Mouse (Mus musculus): ENCODE measurements around the gene Zxdc. TPM values are rescaled to one million over a fixed set of nuclear protein-coding genes. Genes with fewer than 3 reads are reported as not detected.

Gene Zxdc
- total and polyA plus RNA-seq, 2 experiments = 9.1 to 9.8 TPM

DNA sequence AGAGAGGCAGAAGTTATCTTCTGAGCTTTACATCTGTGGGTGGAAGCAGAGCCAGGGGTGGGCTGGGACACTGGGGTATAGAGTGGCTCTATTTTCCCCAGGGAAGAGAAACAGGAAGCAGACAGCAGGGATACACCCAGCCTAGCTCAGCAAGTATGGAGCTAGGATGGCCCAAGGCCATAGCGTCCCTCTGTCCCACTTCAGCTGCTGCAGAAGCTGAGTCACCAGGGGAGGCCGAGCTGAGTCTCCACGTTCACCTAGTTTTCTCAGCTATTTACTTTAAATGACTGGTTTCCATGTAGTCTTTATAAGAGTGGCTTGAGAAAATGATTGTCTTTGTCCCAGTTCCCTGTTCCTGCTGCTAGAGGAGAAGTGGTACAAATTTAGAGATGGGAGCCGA, 20.8 kb upstream of the Zxdc start:
- Histone ChIP-seq H3K79me2 (ENCODE audit: control insufficient read depth, insufficient read depth, low read length) (no peaks in the 10 kb centered on the region), H3K36me3 (ENCODE audit: control insufficient read depth, insufficient read depth, low read length) (peaks cover 30% of the 10 kb centered on the region), H3K4me3 (ENCODE audit: insufficient read depth, low read depth, low read length) (no peak overlapping the region), H3K4me1 (ENCODE audit: control insufficient read depth, insufficient read depth, low read length) (no peaks in the 10 kb centered on the region), H3K9ac (ENCODE audit: low read depth, low read length) (no peak overlapping the region), H3K27me3 (ENCODE audit: control insufficient read depth, insufficient read depth, low read length) (no peaks in the 10 kb centered on the region), H3K27ac (replicated peaks; ENCODE audit: insufficient read depth, low read depth, low read length) (no peak overlapping the region)
- no peak for DNase-seq (ENCODE audit: extremely low read depth, low read depth, low spot score)
- WGBS = 80% methylated on average over 4 of the region's 4 CpGs
- TF ChIP-seq POLR2A (IDR thresholded peaks at IDR 0.05; ENCODE audit: extremely low read depth, insufficient read depth, low read length) = no peak
- no peak for TF ChIP-seq CTCF (IDR thresholded peaks at IDR 0.05; ENCODE audit: low read depth, low read length)

DNA sequence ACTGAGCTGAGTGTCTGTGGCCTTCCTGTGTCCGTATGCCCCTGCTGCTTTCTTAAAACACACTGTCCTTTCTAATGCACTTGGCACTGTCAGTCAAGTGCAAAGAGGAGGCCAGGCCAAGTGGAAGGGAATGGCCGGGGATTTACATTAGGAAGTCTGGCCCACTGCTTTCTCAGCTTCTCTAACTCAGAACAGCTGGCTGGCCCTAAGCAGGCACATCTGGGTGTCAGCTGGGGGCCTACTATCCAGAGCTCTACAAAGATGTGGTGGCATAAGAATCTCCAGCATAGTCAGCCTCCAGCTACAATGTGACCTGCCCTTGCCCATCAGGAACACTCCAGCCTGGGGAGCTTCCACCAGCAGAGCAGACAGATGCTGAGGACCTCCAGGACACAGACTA, 19.3 kb upstream of the Zxdc start:
- no peaks in the 10 kb centered on the region for H3K4me1 ChIP-seq (ENCODE audit: control insufficient read depth, insufficient read depth, low read length)
- 69% methylated on average over 2 of the region's 2 CpGs for WGBS
- no peak overlapping the region for H3K9ac ChIP-seq (ENCODE audit: low read depth, low read length)
- peaks cover 32% of the 10 kb centered on the region for H3K36me3 ChIP-seq (ENCODE audit: control insufficient read depth, insufficient read depth, low read length)
- TF ChIP-seq POLR2A (IDR thresholded peaks at IDR 0.05; ENCODE audit: extremely low read depth, insufficient read depth, low read length) (no peak), CTCF (IDR thresholded peaks at IDR 0.05; ENCODE audit: low read depth, low read length) (no peak)
- no peak for DNase-seq (ENCODE audit: extremely low read depth, low read depth, low spot score)
- no peak overlapping the region for H3K27ac ChIP-seq (replicated peaks; ENCODE audit: insufficient read depth, low read depth, low read length)
- H3K79me2 ChIP-seq (ENCODE audit: control insufficient read depth, insufficient read depth, low read length) = no peaks in the 10 kb centered on the region
- no peak overlapping the region for H3K4me3 ChIP-seq (ENCODE audit: insufficient read depth, low read depth, low read length)
- no peaks in the 10 kb centered on the region for H3K27me3 ChIP-seq (ENCODE audit: control insufficient read depth, insufficient read depth, low read length)

DNA sequence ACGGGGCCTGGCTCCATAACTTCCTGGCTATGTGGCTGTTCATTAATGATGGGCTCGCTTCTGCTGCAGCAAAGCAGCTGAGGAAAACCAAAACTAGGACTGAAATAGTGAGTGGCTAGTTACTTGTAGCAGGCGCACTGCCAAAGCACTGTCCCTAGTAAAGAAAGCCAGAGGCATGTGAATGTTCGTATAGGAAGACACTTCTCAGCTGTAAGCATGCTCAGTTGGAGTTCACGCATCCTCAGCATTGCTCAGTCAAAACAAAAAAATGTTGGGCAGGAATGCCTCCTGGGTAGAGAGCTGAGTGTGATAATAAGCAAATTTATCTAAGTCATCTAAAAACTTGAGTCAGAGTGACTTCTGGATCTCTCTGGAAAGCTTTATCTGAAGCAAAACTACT, 11.2 kb upstream of the Zxdc start:
- Histone ChIP-seq H3K27ac (replicated peaks; ENCODE audit: insufficient read depth, low read depth, low read length) (no peak overlapping the region), H3K36me3 (ENCODE audit: control insufficient read depth, insufficient read depth, low read length) (peaks cover 25% of the 10 kb centered on the region), H3K4me1 (ENCODE audit: control insufficient read depth, insufficient read depth, low read length) (no peaks in the 10 kb centered on the region), H3K9ac (ENCODE audit: low read depth, low read length) (no peak overlapping the region), H3K4me3 (ENCODE audit: insufficient read depth, low read depth, low read length) (no peak overlapping the region), H3K79me2 (ENCODE audit: control insufficient read depth, insufficient read depth, low read length) (no peaks in the 10 kb centered on the region), H3K27me3 (ENCODE audit: control insufficient read depth, insufficient read depth, low read length) (no peaks in the 10 kb centered on the region)
- TF ChIP-seq CTCF (IDR thresholded peaks at IDR 0.05; ENCODE audit: low read depth, low read length) = no peak
- no peak for TF ChIP-seq POLR2A (IDR thresholded peaks at IDR 0.05; ENCODE audit: extremely low read depth, insufficient read depth, low read length)
- 79% methylated on average over 5 of the region's 5 CpGs for WGBS
- DNase-seq (ENCODE audit: extremely low read depth, low read depth, low spot score) = no peak

DNA sequence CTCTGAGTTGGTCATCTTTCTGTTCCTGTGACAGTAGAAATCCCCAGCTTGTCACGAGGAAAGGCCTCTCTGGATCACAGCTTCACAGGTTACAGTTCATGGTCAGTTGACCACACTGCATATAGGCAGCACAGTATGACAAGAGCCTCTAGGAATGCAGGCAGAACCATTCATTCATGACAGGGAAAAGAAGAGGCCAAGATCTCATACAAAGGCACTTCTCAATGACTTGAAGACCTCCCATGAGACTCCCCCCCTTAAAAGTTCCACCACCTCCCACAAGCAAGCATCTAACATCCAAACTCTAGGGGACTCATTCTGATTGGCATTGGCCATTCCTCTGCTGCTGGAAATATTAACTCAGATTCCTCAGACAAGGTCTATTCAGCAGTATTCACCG, 9.8 kb upstream of the Zxdc start:
- Histone ChIP-seq H3K4me3 (ENCODE audit: insufficient read depth, low read depth, low read length) (no peak overlapping the region), H3K4me1 (ENCODE audit: control insufficient read depth, insufficient read depth, low read length) (no peaks in the 10 kb centered on the region), H3K27me3 (ENCODE audit: control insufficient read depth, insufficient read depth, low read length) (no peaks in the 10 kb centered on the region), H3K79me2 (ENCODE audit: control insufficient read depth, insufficient read depth, low read length) (no peaks in the 10 kb centered on the region), H3K27ac (replicated peaks; ENCODE audit: insufficient read depth, low read depth, low read length) (no peak overlapping the region), H3K9ac (ENCODE audit: low read depth, low read length) (no peak overlapping the region), H3K36me3 (ENCODE audit: control insufficient read depth, insufficient read depth, low read length) (peaks cover 24% of the 10 kb centered on the region)
- TF ChIP-seq CTCF (IDR thresholded peaks at IDR 0.05; ENCODE audit: low read depth, low read length) (no peak), POLR2A (IDR thresholded peaks at IDR 0.05; ENCODE audit: extremely low read depth, insufficient read depth, low read length) (no peak)
- no peak for DNase-seq (ENCODE audit: extremely low read depth, low read depth, low spot score)
- 78% methylated on average over 2 of the region's 2 CpGs for WGBS

DNA sequence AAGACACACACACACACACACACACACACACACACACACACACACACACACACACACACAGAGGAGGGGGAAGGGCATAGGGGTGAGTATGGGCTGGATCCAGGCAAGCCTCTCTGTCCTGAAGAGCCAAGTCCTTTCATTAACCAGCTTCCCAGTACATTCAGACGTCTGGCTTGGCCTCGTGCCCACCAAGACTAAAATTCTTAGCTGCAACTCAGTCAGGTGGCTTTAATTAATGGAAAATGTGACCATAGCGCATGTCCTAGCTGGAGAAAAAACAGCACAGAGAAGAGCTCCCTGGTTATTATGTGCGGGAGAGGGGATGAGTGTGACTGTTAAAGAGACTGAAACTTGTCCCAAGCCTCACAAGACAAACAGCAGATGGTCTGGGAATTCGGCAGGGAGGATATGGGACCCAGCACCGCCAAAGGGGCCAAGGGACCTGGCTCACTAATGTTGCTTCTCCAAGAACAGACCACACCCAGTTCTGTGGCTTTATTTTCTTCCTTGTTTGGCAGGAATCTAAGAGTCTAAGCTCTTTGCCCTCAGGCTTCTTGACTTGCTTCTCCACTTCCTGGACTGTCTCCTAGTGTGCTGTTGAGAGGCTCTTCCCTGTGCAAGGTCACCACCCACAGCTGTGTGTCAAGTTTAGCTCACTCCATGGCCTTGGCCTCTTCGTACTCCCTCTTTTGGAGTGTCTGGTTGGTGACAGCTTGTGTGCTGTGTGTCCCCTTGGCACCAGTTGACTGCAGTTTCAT, 9.1 kb upstream of the Zxdc start:
- Histone ChIP-seq H3K9ac (ENCODE audit: low read depth, low read length) (no peak overlapping the region), H3K36me3 (ENCODE audit: control insufficient read depth, insufficient read depth, low read length) (peaks cover 23% of the 10 kb centered on the region), H3K4me1 (ENCODE audit: control insufficient read depth, insufficient read depth, low read length) (no peaks in the 10 kb centered on the region), H3K27ac (replicated peaks; ENCODE audit: insufficient read depth, low read depth, low read length) (no peak overlapping the region; the same call in 1 of the 2 replicates), H3K4me3 (ENCODE audit: insufficient read depth, low read depth, low read length) (no peak overlapping the region), H3K79me2 (ENCODE audit: control insufficient read depth, insufficient read depth, low read length) (no peaks in the 10 kb centered on the region), H3K27me3 (ENCODE audit: control insufficient read depth, insufficient read depth, low read length) (no peaks in the 10 kb centered on the region)
- TF ChIP-seq CTCF (IDR thresholded peaks at IDR 0.05; ENCODE audit: low read depth, low read length) (no peak), POLR2A (IDR thresholded peaks at IDR 0.05; ENCODE audit: extremely low read depth, insufficient read depth, low read length) (no peak)
- 61% methylated on average over 7 of the region's 7 CpGs for WGBS
- peak; percentile 55 for DNase-seq (ENCODE audit: extremely low read depth, low read depth, low spot score)

DNA sequence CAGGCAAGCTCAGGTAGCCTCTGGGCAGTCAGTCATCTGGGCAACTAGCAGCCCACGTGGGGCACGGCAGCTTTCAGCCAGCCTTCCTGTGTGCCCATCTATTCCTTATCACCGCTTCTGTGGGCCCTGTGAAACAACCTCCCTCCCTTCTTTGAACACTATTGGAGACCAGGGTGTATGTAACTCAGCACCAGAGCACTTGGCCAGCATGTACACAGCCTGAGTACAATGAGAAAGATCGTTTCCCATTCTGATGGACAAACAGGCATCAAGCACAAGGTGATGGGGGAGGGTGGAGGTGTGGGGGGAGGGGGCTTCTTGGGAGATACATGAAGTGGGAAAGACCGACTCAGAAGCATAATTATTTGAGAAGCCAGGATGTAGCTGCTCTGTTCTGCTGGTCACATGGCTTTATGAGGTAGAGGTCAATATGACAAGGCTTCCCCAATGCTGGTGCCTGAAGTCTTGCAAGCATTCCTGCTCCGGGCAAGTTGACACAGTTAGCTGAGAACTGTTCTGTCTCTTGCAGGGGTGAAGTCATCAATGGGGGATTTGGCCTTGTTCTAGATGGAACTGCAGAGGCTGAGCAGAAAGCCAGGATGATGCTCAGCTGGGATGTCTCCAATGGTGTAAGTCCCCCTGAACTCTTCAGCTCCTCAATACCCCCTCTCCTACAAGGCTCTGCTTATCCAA, 8.2 kb upstream of the Zxdc start:
- 86% methylated on average over 6 of the region's 6 CpGs for WGBS
- H3K79me2 ChIP-seq (ENCODE audit: control insufficient read depth, insufficient read depth, low read length) = no peaks in the 10 kb centered on the region
- no peak for DNase-seq (ENCODE audit: extremely low read depth, low read depth, low spot score)
- no peak overlapping the region for H3K4me3 ChIP-seq (ENCODE audit: insufficient read depth, low read depth, low read length)
- H3K9ac ChIP-seq (ENCODE audit: low read depth, low read length) = no peak overlapping the region
- TF ChIP-seq POLR2A (IDR thresholded peaks at IDR 0.05; ENCODE audit: extremely low read depth, insufficient read depth, low read length) (no peak), CTCF (IDR thresholded peaks at IDR 0.05; ENCODE audit: low read depth, low read length) (no peak)
- no peak overlapping the region for H3K27ac ChIP-seq (replicated peaks; ENCODE audit: insufficient read depth, low read depth, low read length)
- peaks cover 22% of the 10 kb centered on the region for H3K36me3 ChIP-seq (ENCODE audit: control insufficient read depth, insufficient read depth, low read length)
- no peaks in the 10 kb centered on the region for H3K27me3 ChIP-seq (ENCODE audit: control insufficient read depth, insufficient read depth, low read length)
- H3K4me1 ChIP-seq (ENCODE audit: control insufficient read depth, insufficient read depth, low read length) = no peaks in the 10 kb centered on the region

Data from liver, adult 2 months (tissue).